Mouse (Mus musculus) fibroblast of lung, adult 2 months (primary cell): ENCODE data around the gene Ryk.

Experiments used
- DNase-seq: peaks from one replicate; pipeline ENCODE4 v3.0.0-alpha.2; 2011; ENCODE audit warnings: low read depth

The Ryk gene

DNA sequence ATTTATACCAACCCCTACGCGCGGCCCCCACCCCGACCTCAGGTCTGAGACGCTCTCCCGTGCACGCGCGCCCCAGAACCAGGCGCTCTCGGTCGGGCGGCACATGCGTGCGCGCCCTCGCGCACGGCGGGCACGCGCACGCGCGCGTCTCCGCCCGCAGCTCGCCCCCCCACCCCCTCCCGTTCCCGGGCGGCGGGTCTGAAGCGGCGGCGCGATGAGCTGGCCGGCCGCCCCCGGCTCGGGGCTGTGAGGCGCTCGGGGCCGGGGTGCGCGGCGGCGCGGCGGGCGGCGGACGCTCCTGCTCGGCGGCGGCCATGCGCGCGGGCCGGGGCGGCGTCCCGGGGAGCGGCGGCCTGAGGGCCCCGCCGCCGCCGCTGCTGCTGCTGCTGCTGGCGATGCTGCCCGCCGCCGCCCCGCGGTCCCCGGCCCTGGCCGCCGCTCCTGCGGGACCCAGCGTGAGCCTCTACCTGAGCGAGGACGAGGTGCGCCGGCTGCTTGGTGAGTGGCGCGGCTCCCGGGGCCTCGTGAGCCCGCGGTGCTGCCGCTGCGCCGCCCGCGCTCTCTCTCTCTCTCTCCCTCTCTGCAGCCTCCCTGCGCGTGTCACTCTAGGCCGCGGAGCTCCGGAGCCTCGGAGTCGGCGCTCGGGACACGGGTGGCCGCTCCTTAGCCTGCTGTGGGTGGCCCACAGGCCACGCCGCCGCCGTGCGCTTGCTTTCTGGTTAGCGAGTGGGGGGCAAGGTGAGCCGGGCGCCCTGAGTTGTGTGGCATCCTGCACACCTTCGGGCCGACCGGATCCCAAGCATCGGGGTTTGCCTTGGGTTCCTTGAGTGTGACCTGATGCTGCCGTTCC lies at the start of gene Ryk:
Gene Ryk, plus strand, starts transcription at position 176 of the 850 bp plus-strand sequence.
- no peak for DNase-seq

DNA sequence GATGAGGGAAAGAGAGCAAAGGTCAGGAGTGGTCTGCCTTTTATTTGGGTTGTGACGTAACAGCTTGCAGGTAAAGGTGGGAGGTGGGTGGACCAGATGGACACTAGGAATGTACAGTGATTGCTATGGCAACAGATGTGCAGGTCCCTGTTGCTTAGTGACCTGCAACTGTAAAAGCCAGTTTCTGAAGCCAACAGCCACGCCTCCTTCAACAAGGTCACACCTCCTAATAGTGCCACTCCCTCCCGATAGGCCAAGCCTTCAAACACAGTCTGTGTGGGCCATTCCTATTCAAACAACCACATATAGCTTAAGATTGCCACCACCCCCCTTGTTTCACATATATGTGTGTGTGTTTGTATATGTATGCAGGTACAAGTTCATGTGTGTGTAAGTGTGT lies 45.2 kb upstream of the Ryk start:
- DNase-seq: no peak

DNA sequence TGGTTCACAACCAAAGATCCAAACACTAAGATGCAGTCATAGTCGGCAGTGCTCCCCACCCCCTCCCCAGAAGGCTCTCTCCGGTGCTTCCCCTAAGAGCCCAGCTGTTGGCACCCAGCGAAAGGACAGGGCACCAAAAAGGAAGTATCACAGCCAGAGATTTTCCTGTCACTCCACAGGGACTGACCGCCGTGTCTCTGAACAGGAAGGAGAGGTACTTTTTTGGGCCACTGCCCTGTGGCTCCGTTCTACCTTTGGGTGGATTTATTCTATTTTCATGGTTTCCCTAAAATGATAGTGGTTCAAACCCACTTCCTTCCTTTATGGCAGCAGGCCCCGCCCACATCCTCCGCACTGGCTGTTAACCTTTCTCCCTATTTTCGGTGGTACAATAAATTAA lies 42.9 kb upstream of the Ryk start:
- DNase-seq: no peak

DNA sequence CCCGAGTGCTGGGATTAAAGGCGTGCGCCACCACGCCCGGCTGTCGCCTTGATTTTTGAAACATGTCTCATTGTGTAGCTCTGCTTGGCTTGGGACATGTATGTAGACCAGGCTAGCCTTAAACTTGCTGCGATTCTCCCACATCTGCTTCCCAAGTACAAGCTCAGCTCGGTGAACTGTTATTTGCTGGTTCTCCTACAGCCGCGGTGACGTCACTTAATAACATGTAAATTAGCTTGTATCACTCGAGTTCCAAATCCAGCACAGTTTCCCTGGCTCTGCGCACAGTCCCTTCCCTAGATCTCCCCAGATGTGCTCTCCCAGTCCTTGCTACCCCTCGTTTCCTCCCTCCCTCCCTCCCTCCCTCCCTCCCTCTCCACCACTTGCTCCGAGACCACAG lies 41.9 kb upstream of the Ryk start:
- DNase-seq: no peak

DNA sequence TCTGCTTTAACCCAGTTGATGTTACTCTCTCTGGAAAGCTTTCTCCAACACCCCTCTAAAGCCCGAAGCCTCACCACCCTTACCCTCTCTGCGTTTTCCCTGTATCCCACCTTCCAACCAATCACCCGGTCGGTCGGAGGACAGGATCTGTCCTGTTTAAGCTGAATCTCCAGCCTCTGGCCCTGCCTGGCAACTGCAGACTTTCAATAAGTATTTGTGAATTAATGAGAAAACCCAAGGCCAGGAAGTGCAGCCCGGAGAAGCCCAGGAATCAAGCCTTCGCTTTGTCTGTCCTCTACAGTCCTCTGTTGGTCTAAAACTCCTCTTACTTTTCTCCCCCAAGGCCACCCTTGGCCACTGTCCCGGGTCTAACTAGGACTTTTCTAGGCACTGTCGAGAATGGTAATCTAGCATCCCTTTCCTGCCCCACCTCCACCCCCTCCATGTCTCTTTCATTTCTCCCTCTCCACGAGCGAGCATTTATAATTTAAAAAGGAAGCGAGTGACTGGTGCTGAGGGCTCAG lies 41.4 kb upstream of the Ryk start:
- DNase-seq: no peak

DNA sequence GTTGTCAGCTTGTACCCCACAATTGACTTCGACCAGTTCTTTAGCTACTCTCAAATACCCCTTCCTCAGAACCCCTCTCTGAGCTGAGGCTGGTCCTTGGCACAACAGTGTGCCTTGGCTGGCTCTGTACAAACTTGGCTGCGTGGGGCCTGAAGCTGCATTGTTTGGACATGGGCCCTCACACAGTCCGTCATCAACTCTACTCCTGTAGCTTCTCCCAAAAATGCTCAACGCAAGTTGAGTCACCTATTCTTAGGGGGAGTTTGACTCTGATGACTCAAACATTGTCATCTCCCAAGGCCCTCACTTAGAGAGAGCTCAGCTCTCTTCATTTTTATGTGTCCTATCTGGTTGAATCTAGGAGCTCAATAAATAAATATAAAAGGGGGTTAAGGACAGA lies 36.3 kb upstream of the Ryk start:
- DNase-seq: no peak

DNA sequence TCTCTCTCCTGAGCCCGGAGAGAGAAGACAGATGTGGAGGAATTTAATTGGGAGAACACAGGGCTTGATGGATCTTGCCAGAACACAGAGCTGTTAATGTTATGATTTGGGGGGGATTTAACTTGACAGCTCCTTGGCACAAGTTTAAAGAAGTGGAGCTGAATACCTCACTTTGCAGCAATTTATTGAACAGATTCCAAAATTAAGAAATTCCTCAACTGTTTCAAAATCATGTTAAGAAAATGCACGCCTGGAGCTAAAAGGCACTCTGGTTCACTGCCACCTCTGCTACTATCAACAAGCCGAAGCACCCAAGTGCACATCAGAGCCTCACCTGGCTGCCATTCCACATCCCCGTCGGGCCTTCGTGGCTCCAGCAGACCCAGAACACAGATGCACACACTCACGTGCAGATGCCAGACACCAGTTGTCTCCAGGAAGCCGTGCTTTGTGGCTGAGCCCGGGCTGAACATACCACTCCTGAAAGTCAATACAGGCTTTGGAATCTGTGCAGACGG lies 28.6 kb upstream of the Ryk start:
- DNase-seq: peak; percentile 29

DNA sequence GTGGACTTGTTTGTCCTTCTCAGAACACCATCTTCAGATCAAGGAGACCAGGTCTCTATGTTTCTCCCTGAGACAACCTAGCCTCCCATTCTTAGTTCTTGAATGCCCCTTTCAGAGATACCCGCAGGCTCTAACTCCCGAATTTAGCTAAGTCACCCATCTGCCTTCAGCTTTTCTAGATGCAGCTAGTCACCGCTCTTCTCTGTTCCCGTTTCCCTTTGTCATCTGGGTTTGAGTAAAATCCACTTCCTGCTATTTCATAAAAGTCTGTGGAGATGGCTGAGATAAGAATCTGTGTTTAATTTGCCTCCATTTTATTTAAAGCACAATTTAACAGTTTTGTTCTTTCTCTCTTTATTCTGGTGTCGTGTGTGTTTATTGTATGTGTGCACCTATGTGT lies 23.5 kb upstream of the Ryk start:
- DNase-seq: no peak

DNA sequence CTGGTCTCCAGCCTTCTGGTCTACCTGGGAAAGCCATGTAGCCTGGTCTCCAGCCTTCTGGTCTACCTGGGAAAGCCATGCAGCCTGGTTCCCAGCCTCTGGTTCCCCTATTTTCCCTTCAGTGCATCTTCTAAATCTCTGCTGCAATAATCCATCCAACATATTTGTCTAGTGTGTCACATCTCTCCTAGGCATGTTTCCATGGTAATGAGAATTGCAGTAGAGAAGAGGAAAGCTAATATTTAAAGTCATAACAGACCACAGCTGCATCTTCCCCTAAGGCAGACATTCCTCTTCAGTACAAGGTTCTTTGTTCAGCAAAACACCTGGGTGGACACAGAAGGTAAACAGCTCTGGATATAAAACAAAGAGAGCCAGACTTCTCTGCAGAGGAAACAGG lies 16.5 kb upstream of the Ryk start:
- no peak for DNase-seq

DNA sequence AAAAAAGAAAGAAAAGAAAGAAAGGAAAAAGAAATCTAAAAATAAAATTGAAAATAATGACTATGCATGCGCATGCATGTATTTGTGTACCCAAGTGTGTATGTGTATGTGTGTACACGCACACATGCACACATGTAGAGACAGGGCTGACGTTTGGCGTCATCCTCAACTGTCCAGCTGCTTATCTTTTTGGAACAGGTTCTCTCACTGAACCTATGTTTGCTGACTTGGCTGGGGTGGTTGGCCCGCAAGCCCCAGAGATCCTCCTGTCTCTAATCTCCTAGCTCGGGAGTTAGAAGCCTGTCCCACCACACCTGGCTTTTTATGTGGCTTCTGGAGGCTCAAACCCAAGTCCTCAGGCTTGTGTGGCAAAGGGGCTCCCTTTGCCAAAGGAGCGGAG lies 6.1 kb upstream of the Ryk start:
- DNase-seq: no peak

DNA sequence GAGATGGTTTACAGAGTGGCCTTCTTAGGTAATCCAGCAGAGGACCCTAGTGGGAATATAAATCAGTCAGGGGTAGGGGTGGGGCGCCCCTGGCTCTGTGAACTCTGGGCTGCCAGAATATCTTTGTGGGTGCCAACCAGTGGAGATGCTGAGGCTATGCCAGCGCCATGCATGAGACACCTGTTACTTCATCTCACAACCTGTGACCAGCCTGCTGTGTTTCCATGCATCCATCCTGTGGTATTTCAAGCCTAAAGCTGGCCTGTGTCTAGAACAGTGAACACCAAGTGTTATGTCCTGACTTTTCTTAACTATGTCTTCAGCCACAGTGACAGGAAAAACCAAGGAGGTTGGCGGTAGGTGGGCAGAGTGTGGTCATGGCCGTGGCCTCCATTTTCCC lies 3.2 kb upstream of the Ryk start:
- no peak for DNase-seq

DNA sequence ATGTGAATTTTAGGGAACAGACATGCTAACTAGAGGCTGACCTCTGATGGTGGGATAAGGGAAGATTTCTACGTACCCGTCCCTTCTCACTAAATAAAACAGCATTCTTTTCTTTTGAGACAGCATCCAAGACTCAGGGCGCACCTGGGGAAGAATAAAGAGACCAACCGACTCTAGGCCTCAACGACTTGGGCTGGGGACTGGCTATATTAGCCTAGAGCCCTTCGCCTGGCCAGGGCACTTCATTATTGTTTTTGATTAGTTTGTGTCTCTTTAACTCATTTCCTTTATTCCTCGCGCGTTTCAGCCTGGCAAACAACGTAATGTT lies 339 bp upstream of the Ryk start:
- no peak for DNase-seq

DNA sequence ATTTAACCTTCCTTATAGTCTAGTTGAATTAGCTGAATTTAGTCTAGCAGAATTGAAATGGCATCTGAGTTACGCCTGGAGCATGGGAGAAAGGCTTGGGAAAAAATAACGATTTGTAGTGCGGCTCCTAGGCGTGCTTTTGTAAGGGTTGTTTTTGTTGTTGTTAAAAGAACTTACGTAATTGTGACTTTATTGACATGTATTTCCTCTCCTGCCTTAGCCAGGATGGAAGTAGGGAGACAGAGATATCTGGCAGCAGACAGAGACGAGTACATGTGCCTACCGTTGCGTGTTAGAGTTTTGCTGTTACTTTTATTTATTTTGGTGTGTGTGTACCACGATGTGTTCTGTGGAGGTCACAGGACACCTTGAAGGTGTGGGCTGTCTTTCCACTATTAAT lies 1.6 kb downstream of the Ryk start:
- DNase-seq: no peak

DNA sequence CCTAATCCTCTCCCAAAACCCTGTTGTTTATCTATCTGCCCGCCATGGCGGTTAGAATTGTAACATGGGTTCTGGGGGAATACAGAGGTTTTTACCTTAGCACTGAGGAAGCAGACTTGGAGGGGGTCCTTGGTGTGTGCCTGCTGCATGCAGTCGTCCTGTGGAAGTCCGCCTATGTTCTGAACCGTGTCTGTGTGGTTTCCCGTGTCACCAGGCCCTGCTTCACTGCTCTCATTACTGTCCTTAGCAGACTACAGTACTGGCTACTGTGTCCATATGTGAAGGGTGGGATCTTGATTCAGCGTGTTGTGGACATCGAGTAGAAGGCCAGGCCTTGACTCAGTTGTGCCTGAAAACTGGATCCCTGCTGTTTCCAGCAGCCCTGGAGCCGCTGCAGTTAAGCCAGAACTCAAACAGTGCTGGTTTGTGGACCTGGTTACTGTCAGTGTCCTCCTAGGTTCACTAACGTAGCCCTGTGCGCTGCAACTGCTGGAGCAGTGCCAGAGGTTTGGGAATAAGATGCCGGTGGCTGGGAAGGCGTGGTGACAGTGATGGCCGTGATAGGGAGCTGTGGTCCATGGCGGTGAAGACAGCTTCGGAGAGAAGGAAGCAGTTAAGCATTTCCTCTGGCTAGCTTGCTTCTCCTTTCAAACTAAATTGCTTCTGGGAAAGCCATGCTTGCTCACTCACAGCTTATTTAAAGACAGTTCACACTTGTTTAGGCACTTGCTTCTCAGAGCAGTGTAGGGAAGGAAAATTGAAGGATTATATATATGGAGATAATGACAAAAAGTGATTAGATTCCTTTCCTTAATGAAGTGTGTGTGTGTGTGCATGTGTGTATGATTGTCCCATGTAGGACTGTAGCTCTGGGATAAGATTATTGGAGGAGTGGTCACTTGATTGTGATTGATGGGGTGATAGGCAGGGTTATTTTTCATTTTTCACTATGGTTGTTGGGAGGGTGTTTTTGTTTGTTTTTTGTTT lies 6.4 kb downstream of the Ryk start:
- DNase-seq: no peak

DNA sequence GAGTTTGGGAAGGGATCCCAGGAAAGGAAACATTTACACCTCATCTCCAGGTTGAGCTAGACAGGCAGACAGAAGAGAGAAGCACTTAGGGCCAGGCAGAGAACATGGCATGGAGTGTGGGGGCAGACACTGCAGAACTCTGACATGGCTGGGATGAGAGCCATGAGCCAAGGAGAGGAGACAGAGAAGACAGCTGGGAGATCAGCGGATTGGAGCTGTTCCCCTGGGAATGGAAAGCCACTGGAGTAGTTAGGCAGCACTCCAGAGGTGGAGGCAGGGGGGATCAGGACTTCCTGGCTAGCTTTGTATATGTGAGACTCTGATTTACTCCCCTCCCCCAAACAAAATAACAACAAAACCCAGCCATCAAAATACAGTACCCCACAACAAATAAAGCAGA lies 7.1 kb downstream of the Ryk start:
- DNase-seq: no peak

DNA sequence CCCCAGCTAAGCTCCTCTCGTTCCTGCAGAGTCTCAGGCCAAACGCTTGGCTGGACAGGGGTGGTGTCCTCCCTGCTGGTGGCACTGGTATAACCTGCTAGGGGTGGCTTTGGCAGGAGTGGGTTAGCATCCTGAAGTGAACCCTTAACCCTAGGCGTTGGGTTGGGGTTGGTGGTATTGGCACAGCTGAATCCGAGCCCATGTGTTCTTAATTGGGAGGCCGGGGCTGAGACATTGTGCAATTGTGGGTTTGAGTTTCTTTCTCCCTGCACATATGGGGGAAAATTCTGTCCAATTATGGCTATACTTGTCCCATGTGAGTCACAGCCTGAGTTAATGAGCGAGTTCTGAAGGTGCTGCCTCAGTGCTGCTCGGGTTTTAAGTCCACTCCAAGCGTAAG lies 7.8 kb downstream of the Ryk start:
- peak; percentile 79 for DNase-seq

DNA sequence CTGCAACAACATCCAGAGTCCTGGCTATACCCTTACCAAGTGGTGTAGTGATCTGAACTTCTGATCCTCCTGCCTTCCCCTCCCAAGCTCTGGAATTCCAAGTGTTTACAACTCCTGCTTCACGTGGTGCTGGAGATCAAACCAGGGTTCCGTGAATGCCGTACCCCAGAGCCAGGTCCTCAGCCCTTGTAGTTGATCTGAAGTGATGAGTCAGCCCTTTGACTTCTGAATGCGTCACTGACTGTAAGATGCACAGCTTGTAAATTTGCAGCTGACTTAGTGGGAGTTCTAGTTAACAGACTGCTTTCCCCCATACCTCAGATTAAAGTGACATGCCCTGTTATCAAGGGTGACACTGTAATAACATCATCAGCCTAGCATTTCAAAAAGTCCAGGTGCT lies 8.9 kb downstream of the Ryk start:
- DNase-seq: no peak

DNA sequence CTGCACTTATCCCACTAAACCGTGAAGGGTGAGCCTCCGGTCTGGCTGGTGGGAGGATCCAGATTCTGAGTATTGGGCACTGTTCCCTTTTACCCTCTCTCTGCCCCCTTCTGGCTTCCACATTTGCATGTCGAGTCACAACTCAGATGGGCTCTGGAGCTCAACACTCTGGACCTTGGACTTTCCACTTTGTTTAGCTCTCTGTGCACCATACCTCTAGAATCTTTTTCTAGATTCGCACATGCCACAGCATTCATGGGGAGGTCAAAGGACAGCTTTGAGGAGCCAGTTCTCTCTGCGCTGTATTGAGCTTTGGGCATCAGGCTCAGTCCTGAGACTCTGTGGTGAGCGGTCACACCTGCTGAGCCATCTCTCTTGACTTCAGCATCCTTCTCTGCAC lies 11.1 kb downstream of the Ryk start:
- DNase-seq: no peak

DNA sequence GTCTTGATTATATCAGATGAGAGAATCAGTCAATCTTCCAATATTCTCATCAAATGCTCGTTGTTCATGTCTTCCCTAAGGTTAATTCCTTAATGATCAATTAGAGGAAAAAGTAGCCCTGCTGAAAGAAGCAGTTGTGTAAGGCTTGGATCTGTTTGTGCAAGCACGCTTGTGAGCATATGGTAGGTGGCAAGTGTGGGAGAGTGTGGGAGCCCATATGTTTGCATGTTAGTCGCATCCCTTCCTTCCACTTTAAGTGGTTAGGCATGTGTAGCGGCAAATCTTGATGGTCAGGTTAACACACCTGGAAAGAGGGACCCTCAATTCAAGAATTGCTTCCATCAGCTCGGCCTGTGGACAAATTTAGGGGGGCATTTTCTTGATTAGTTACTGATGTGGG lies 11.6 kb downstream of the Ryk start:
- DNase-seq: no peak

DNA sequence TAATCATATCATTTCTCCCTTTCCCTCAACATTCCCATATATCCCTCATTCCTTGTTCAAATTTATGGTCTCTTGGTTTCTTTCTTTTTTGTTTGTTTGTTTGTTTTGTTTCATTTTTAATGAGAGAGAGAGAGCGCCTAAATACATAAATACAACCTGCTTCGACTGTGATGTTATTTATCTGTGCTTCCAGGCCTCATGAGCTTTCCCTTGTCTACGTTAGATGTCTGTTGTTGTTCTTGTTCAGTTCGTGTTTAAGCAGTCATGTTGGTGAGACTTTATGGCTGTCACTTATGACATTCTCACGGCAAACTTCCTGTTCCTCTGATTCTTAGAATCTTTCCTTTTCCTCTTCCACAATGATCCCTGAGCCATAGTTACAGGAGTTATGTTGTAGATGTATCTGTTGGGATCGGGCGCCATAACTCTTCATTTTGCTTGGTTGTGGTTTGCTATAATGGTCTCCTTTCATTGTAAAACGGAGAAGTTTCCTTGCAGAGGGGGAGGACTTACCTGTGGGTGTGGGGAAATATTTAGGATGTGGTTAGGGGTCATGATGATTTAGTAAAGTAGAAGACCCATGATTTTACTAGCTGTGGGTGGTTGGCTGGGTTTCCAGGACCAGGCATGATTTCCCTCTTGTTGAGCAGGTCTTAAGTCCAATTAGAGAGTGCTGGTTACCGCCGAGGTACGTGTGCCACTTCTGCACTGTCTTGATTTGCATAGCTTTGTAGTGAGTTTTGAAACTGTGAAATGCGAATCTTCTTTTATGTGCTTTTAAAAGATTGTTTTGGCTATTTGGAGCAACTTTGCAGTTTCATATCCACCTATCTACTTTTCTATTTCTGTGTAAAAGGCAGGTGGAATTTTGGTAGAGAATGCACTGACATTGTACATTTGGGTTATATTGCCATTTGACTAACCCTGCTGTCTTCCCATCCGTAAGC lies 17.6 kb downstream of the Ryk start:
- no peak for DNase-seq

DNA sequence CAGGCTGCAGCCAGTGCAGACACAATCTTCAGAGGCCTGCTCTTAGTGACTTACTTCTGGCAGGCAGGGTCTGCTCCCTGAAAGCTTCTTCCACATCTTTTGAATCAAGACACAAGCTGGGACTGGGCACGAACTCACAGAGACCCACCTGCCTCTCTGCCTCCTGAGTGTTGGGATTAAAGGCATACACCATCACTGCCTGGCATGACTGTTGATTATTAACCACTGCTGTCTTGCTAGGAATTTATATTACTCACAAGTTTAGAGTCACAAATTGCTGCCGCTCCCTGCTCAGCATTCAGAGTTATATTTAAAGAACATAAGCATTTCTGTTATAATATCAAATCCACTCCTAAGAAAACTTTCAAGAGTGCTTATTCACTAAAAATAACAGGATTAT lies 23.1 kb downstream of the Ryk start:
- no peak for DNase-seq

DNA sequence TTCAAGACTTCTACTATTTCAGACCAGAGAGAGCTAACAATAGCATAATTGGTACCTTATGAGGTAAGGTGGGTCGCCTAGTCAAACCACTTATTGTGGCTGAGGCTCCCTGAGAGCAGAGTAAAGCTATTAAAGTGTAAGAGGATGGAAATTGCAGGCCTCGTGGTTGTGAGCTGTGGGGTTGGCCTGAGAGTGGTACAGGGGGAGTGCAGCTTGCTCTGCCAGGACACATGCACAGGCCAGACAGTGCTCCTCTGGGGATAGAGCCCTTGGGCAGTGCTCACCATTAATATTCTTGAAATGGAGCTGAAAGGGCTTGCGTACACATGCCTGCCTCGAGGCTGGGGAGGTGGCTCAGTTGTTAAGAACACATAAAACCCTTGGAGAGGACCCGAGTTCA lies 23.6 kb downstream of the Ryk start:
- no peak for DNase-seq
